Mouse (Mus musculus) cerebellum, adult 2 months (tissue): ENCODE measurements around the gene Mcf2l.

Experiments used
- CTCF ChIP-seq: fragments of 200-500 bp; IDR thresholded peaks from 2 replicates; pipeline ENCODE4 v1.5.1; 2011; ENCODE audit warnings: low read depth, mild to moderate bottlenecking, control low read depth, low read length, moderate library complexity, borderline replicate concordance; ENCODE audit not compliant: insufficient read depth
- POLR2A ChIP-seq: fragments of 200-500 bp; IDR thresholded peaks from 2 replicates; pipeline ENCODE4 v1.6.1; 2011; ENCODE audit warnings: low read length, control low read depth, borderline replicate concordance; ENCODE audit not compliant: insufficient read depth

GRCm38 (mm10) chr8:12827124-12827523 is 46.5 kb upstream of the Mcf2l start:
- TF ChIP-seq CTCF (no peak), POLR2A (no peak)
